Mouse (Mus musculus) embryonic facial prominence, embryonic 15.5 days (tissue): ENCODE data around the gene March10. TPM values are rescaled to one million over a fixed set of nuclear protein-coding genes. Genes with fewer than 3 reads are reported as not detected.

ENCODE experiments used
- ATAC-seq: fragments of 200-750 bp; cut with Nextera tagmentation; 2 replicates; pipeline ENCODE4 v1.8.0; 2017; ENCODE audit warnings: low read depth, moderate TSS enrichment; ENCODE audit not compliant: insufficient number of reproducible peaks, low FRiP score, low TSS enrichment
- H3K27ac ChIP-seq: fragments of 300-500 bp; sonication (generic); replicated peaks from 2 replicates; pipeline ENCODE4 v1.5.1; 2015; ENCODE audit warnings: mild to moderate bottlenecking, inconsistent platforms
- H3K27me3 ChIP-seq: fragments of 300-500 bp; sonication (generic); 2 replicates; pipeline ENCODE4 v1.6.1; 2015; ENCODE audit warnings: inconsistent platforms
- H3K36me3 ChIP-seq: fragments of 300-500 bp; sonication (generic); 2 replicates; pipeline ENCODE4 v1.6.1; 2015; ENCODE audit warnings: mild to moderate bottlenecking, inconsistent platforms
- H3K4me1 ChIP-seq: fragments of 300-500 bp; sonication (generic); 2 replicates; pipeline ENCODE4 v1.6.1; 2015; ENCODE audit warnings: inconsistent platforms
- H3K4me2 ChIP-seq: fragments of 300-500 bp; sonication (generic); replicated peaks from 2 replicates; pipeline ENCODE4 v1.6.1; 2015; ENCODE audit warnings: mild to moderate bottlenecking, inconsistent platforms
- H3K4me3 ChIP-seq: fragments of 300-500 bp; sonication (generic); replicated peaks from 2 replicates; pipeline ENCODE4 v1.5.1; 2015; ENCODE audit warnings: mild to moderate bottlenecking, inconsistent platforms
- H3K9ac ChIP-seq: fragments of 300-500 bp; sonication (generic); 2 replicates; pipeline ENCODE4 v1.6.1; 2015; ENCODE audit warnings: inconsistent platforms
- H3K9me3 ChIP-seq: fragments of 300-500 bp; sonication (generic); replicated peaks from 2 replicates; pipeline ENCODE4 v1.6.1; 2016; ENCODE audit warnings: inconsistent platforms
- WGBS: fragments of 180-500 bp; shearing (Covaris S2); methylation state at CpG from one replicate; pipeline ENCODE4 v1.1.7; 2015; 5-methylcytosine and 5-hydroxymethylcytosine counted together
- polyA plus RNA-seq: library from polyadenylated mRNA; unstranded; fragments of >200 nt; fragmentation: Nextera tagmentation; extraction: Ambion mirVana; gene quantifications from 2 replicates; pipeline ENCODE4 v1.2.1, GENCODE M21; 2015

The March10 gene
- polyA plus RNA-seq, 1 experiment from 2014 or later, result 0.27 TPM

DNA sequence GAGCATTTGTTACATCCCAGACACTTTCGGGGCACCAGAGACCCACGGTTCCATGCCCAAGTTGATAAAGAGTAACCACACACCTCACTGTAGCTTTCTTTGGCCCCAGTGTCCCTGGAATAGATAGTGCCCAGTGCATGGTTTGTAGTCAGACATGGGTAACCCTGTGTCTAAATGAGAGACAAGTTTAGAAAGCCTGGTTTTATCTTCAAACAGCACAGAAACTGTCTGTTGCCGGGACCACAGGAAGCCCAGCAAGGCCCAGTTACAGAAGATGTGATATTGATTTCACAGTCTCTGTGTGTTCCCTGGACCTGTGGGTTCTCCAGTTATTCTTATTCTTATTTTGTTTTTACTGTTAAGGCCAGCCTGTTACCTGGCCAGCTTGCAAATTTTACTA lies 89.4 kb downstream of the March10 start:
- Histone ChIP-seq H3K27ac (no peak overlapping the region), H3K4me2 (no peak overlapping the region), H3K4me3 (no peak overlapping the region), H3K9ac (no peak overlapping the region), H3K27me3 (no peaks in the 10 kb centered on the region), H3K36me3 (no peaks in the 10 kb centered on the region), H3K9me3 (no peaks in the 10 kb centered on the region), H3K4me1 (peaks cover 20% of the 10 kb centered on the region)
- WGBS, result 83% methylated on average over 3 of the region's 3 CpGs
- ATAC-seq, result no peak

DNA sequence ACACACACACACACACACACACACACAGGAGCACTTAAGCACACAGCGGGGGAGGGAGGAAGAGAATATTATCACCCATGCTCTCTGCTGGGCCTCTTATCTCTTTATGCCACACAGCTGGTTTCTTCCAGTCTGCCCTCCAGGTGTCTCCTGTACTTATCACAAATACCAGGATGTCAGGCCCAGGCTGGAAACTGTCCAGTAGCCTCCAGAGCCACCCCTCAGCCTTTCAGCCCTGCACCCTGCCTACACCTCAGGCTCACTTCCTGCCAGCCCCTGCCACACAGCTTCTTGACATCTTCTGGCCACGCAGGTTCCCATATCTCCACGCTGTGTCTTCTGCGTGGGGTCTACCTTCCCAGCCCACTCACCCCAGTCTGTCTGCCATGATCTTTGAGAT lies 90.5 kb downstream of the March10 start:
- ATAC-seq, result no peak
- Histone ChIP-seq H3K4me1 (peaks cover 20% of the 10 kb centered on the region), H3K9me3 (no peaks in the 10 kb centered on the region), H3K27ac (no peak overlapping the region), H3K36me3 (no peaks in the 10 kb centered on the region), H3K27me3 (no peaks in the 10 kb centered on the region), H3K9ac (no peak overlapping the region), H3K4me3 (no peak overlapping the region), H3K4me2 (no peak overlapping the region)
- whole genome bisulfite sequencing, result 78% methylated on average over 4 of the region's 4 CpGs

DNA sequence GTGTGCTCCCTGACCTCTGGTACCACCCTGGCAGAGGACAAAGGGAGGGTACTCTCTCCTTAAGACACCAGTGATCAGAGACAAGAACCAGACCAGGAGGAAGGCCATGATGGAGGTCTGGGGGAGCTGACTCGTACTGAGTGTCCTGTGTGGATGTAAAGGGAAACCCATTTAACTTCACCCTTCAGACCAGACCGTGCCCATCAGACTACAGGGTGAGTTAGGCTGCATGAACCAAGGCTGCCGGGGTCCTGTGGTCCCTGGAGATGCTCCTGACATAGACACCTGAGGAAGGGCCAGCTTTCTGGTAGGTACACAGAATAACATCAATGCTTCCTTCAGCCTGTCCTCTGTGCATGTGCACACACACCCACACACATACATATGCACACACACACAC lies 90.9 kb downstream of the March10 start:
- Histone ChIP-seq H3K4me2 (no peak overlapping the region), H3K27me3 (no peaks in the 10 kb centered on the region), H3K4me1 (peaks cover 20% of the 10 kb centered on the region), H3K27ac (no peak overlapping the region), H3K36me3 (no peaks in the 10 kb centered on the region), H3K9me3 (no peaks in the 10 kb centered on the region), H3K9ac (no peak overlapping the region), H3K4me3 (no peak overlapping the region)
- WGBS, result 77% methylated on average over 3 of the region's 3 CpGs
- no peak for ATAC-seq

DNA sequence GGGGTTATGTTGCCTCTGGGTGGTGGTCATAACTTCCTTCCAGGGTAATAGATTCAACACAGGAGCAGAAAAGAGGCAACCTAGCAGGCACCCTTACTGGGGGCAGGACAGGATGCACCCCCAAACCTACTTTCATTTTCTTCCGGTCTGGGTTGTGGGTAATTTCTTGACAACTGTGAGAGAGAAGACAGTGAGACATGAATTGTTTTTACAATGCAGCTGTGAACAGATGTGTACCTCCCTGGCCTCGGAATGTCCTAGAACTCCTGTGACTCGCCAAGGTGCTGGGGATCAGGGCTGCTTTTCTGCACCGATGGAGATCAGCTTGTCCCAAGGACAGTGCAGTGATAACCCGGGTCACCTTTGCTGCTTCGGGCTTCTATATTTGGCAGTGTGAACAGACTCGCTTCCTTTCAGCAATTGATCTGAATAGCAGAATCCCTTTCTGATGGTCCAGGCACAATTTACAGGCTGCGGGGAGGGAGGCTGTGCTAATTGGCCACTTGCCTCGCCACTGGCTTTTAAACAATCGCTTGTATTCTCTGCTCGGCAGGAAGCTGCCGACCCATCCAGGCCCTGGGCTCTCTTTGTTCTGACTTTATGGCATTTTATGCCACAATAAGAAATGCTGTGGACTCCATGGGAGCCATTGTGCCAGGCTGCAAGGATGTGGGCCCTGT lies 92.0 kb downstream of the March10 start:
- Histone ChIP-seq H3K4me3 (no peak overlapping the region), H3K4me1 (peaks cover 20% of the 10 kb centered on the region), H3K27ac (no peak overlapping the region; the same call in 1 of the 2 replicates), H3K27me3 (no peaks in the 10 kb centered on the region), H3K36me3 (no peaks in the 10 kb centered on the region), H3K9me3 (no peaks in the 10 kb centered on the region), H3K4me2 (0 out of 2 replicates have a peak overlapping the region, but pooled peaks have one; percentile 0), H3K9ac (no peak overlapping the region)
- 29% methylated on average over 12 of the region's 12 CpGs for WGBS
- ATAC-seq, result no peak

DNA sequence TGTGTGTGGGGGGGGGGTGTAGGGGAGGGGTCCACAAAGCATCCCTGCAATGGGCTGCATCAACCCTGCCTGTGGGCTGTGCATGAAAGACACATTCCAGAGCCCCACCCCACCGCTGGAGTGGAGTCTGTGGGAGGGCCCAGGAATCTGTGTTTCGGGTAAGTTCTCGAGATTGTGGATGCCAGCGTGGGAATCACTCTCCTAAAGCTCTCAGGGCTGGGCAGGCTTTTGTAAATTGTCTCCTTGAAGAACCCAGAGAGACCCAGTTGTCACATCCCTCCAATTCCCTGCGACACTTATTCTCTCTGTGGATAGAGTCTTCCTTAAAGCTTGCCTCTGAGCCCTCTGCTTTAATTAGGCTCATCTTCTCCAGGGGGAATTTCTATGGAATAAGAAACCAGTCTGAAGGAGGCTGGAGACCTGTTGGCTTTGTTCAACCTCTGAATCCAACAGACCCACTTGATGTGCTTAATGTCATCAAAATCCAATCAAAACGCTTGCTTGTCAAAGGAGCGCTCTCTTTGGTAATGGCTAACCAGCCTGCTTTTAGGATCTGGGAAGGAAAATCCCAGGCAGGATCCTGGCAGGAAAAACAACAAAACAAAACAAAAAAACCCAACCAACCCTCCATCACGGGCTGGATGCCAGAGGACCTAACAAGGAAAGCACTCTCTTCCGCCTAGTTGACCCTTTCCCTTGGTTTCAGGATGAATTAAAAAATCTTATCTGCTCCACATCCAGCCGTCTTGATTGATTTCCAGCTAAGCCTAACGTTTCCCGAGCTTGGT lies 92.7 kb downstream of the March10 start:
- Histone ChIP-seq H3K27me3 (no peaks in the 10 kb centered on the region), H3K27ac (no peak overlapping the region), H3K36me3 (no peaks in the 10 kb centered on the region), H3K4me3 (peak overlapping the region; percentile 63), H3K9ac (0 out of 2 replicates have a peak overlapping the region, but pooled peaks have one; percentile 26), H3K4me1 (peaks cover 20% of the 10 kb centered on the region), H3K4me2 (peak overlapping the region; percentile 88), H3K9me3 (no peaks in the 10 kb centered on the region)
- WGBS, result 37% methylated on average over 12 of the region's 12 CpGs
- ATAC-seq, result no peak; the same call in 1 of the 2 replicates

DNA sequence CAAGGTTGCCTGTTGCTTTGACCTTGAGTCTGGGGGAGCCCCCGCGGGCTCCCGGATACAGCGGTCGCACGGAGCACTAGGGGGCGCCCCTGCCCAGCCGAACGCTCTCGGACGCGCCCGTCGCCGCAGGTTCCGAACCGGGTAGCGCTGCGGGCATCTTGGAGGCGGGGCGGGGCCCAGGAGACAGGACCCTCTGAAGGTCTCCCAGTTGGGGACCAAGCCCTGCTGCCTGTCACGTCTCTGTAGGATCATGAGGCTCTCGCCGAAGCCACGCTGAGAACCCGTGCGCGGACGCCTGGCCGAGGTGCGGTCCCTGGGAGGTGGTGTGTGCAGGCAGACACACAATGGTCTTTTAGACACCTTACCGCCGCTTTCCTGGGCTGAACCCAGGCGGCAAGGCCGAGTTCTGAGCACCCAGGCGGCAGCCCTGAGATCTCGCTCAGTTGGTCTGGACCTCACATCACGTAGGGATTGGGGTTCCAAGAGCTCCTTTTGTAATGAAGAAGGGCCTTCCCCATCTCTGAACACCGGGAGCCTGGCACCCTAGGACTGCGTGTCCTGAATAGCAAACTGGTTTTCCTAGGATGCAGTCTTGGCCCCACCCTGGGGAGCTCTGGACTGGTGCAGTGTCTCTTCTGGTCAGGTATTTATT lies 93.5 kb downstream of the March10 start:
- Histone ChIP-seq H3K9ac (peak overlapping the region; percentile 26), H3K4me2 (peak overlapping the region; percentile 88), H3K4me3 (peak overlapping the region; percentile 63), H3K4me1 (peaks cover 20% of the 10 kb centered on the region), H3K36me3 (no peaks in the 10 kb centered on the region), H3K27ac (no peak overlapping the region), H3K9me3 (no peaks in the 10 kb centered on the region), H3K27me3 (no peaks in the 10 kb centered on the region)
- ATAC-seq, result peak; percentile 66
- WGBS, result under 1% methylated on average over 40 of the region's 40 CpGs

DNA sequence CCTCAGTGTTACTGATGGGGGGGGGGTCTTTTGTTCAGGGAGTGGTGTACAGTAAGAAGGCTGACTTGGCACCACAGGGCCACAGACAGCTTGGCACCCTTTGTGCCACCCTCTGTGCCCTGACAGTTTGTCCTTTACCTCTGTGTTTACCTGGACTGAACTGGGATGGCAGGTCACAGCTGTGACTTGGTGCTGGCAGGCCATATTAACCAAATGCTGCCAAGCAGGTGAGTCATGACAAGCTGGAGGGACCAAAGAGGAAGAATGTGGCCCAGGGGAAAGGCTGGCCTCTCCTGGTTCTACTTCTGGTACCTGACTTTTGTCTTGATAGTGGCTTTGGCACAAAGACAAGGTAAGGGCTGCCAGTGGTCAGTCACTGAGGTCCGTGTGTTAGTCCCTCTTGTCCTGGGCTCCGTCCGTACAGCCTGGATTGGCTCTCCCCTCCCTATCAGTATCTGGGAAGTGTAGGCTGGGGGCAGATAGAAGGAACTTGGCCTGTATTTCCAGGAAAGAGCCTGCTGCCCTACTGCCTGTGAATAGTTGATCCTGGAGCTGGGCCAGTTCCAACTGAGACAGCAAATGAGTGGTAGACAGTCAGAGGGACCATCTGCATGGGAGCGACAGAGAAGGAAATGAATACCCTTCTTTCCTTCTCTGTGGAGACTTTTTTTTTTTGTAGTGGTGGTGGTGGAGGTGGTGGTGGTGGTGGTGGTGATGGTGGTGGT lies 94.3 kb downstream of the March10 start:
- H3K9ac ChIP-seq, result no peak overlapping the region
- no peaks in the 10 kb centered on the region for H3K9me3 ChIP-seq
- no peaks in the 10 kb centered on the region for H3K36me3 ChIP-seq
- H3K4me3 ChIP-seq, result no peak overlapping the region
- H3K4me2 ChIP-seq, result no peak overlapping the region
- ATAC-seq, result no peak
- 89% methylated on average over 4 of the region's 4 CpGs for WGBS
- no peak overlapping the region for H3K27ac ChIP-seq
- peaks cover 20% of the 10 kb centered on the region for H3K4me1 ChIP-seq
- H3K27me3 ChIP-seq, result no peaks in the 10 kb centered on the region

DNA sequence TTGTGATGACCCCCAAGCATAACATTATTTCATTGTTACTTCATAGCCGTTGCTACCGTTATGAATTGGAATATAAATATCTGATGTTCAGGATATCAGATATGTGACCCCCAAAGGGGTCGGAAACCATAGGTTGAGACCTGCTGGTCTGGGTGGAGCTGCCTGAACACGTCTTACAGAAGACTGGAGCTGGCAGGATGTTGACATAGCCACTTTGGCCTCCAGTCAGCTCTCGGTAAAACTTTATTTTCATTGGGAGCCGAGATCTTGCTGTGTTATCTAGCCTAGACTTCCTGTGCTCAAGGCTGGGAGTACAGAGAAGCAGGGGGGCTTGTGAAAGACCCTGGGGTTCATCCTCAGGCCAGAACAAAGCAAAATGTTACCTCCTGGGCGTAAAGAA lies 100.2 kb downstream of the March10 start:
- Histone ChIP-seq H3K4me3 (no peak overlapping the region), H3K4me1 (peaks cover 36% of the 10 kb centered on the region), H3K27me3 (no peaks in the 10 kb centered on the region), H3K27ac (no peak overlapping the region), H3K9ac (no peak overlapping the region), H3K9me3 (no peaks in the 10 kb centered on the region), H3K36me3 (no peaks in the 10 kb centered on the region), H3K4me2 (no peak overlapping the region)
- WGBS, result 52% methylated on average over 7 of the region's 7 CpGs
- no peak for ATAC-seq

DNA sequence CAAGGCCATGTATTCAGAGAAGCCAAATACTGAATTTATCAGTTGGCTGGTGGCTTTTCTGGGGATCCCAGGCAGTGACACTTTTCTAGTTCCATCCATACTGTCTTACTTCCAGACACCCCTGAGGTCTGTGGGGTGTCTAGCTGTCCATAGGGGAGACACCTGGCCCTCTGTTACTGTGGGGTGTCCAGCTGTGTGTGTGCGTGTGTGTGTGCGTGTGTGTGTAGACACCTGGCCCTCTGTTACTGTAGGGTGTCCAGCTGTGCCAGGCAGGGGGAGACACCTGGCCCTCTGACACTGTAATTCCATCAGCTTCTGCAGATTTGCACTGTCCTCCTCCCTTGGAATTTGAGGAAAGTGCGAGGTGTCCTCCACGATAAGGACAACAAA lies 102.6 kb downstream of the March10 start:
- Histone ChIP-seq H3K4me1 (peaks cover 41% of the 10 kb centered on the region), H3K9me3 (no peaks in the 10 kb centered on the region), H3K36me3 (peaks cover 17% of the 10 kb centered on the region), H3K27ac (peak overlapping the region; percentile 63; the same call in 1 of the 2 replicates), H3K27me3 (no peaks in the 10 kb centered on the region), H3K9ac (no peak overlapping the region), H3K4me3 (no peak overlapping the region), H3K4me2 (no peak overlapping the region)
- no peak for ATAC-seq
- WGBS, result 83% methylated on average over 4 of the region's 4 CpGs

DNA sequence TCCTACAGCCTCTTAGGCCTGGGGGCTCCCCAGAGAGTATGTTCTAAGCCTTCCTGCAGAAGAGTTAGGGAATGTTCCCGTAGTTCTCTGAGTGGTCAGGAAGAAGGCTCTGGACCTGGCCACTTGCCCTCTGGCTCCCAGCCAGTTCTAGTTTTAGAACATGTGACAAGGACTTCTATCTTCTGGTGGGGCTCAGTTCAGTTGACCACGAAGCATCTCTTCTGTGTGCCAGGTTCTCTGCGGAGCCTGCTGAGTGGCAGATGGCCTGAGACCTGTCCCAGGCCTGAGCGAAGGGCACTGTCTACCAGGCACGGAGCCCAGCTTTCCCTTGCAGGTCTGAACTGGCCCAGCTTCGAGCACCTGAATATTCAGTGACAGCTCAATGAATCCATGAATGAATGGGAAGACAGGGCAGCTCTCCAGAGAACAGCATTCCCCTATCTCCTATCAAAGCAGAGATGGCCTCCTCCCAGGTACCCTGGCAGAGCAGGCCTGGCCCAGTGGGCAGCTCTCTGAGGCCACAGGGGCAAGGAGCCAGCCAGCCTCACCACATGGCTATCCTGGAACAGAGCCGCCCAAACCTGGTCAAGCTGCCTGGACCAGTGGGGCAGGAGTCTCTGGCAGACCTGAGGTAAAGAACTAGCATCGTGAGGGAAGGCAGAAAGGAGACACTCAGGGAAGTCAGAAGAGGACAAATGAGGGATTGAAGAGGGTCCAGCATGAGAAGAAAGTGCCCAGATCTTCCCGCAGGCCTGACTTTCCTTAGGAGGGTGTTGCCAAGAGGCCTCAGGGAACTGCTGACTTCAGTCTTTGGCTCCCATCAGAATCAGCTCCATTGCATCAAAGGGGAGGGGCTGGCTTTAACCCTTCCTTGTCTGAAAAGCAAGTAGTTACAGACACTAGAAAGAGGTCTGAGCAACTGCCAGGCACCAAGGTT lies 103.3 kb downstream of the March10 start:
- 33% methylated on average over 9 of the region's 9 CpGs for WGBS
- H3K4me1 ChIP-seq, result peaks cover 41% of the 10 kb centered on the region
- H3K4me2 ChIP-seq, result no peak overlapping the region
- H3K9me3 ChIP-seq, result no peaks in the 10 kb centered on the region
- H3K4me3 ChIP-seq, result no peak overlapping the region
- ATAC-seq, result no peak
- no peaks in the 10 kb centered on the region for H3K27me3 ChIP-seq
- H3K27ac ChIP-seq, result peak overlapping the region; percentile 63
- peaks cover 24% of the 10 kb centered on the region for H3K36me3 ChIP-seq
- H3K9ac ChIP-seq, result no peak overlapping the region
